Mouse (Mus musculus): Measurements from ENCODE around the gene Mrps6.
"Not testable (repeated sequence)": the region's sequence is repeated elsewhere in the genome, so short reads cannot be mapped to it uniquely, and the experiment has no call there.

Mrps6 gene

DNA sequence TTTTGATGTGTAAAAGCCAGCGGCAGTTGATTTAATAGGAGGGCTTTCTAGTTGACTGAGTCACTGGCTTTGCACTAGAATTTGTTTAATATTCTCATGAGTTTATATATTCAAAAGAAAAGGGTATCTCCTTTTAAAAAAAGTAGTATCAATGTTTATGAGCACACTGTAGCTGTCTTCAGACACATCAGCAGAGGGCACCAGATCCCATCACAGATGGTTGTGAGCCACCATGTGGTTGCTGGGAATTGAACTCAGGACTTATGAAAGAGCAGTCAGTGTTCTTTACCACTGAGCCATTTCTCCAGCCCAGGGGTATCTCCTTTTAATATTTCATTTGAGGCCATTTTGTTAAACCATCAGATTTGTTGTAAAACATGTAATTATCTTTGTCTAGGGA, 4.8 kb downstream of the Mrps6 start:
- no peak for DNase-seq (ENCODE audit: low spot score in 2 of 2)

DNA sequence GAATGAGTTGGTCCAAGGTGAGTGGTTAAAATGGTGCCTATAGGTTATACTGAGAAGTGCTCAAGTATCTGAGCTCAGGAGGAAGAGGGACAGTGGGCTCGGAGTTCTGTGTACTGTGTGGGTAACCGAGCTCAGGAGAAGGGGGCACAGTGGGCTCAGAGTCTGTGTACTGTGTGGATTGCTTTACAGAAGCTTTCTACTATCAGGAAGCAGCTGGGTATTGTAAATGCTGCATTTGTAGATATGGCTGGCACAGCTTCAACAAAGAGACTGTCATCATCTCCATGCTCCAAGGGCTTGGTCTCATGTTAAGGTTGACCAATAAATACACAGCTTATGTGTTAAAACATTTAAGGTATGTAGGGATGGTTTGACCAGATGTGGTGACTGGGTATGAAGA, 6.7 kb downstream of the Mrps6 start:
- no peak for DNase-seq (ENCODE audit: low spot score in 2 of 2)

DNA sequence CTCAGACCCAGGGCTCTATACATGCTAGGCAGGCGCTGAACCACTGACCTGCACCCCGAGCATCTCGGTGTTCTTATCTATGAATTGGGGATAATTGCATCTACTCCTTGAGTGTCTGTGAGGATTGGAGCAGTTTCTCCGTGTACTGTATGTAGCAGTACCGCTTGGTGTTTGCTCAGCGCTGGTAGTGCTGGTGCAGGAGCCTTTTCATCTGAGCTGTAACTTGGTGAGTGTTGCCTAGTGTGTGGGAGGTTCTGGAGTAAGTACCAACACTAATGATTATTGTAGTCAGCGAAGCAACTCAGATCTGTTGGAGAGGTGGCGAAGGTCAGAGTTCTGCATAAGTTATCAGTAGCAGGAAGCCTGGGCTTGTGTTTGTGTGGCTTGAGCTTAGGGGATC, 12.3 kb downstream of the Mrps6 start:
- DNase-seq (ENCODE audit: low spot score in 2 of 2) = no peak

DNA sequence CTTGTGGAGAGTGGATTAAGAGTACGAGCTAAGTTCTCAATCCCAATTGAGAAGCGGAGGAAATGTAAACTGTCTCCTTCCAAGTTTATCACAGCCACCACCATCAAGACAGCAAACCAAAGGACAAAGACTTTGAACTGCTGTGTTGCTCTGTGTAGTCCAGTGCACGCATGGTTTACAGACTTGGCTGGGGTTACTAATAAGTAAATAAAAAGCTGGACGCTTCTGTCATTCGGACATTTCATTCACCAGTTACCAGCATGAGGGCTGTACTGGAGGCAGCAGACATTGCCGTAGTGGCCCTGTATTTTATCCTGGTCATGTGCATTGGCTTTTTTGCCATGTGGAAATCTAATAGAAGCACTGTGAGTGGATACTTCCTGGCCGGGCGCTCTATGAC, 18.7 kb downstream of the Mrps6 start:
- no peak for DNase-seq (ENCODE audit: low spot score in 2 of 2)

DNA sequence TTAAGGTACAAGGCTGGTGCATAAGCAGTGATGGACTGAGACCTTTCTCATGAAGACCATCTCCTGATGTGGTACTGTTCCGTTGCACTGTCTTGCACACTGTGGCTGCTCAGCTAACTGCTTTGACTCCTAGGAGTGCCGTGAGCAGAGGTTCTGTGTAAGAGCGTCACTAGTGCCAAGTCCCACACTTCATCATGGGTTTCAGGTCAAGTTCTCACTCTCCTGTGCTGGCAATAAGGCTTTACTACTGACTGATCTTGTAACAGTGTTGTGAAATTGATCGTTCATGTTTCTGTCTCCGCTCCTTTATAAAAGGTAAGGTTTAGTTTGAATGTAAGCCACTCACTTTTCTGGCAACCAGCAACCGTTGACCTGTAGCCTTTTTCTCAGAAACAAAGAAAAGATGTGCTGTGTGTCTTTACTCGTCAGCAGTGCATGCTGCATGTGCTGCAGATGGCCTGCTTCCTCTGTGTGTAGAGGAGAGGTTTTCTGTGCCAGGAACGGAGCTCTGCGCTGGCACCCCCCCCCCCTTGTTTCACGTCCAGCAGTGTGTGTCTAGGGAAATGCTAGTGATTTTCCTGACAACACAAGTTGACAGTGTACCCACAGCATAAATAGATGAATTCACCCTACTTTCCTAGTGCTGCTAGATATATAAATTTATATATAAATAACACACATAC, 25.8 kb downstream of the Mrps6 start:
- no peak for DNase-seq (ENCODE audit: low spot score in 2 of 2)

DNA sequence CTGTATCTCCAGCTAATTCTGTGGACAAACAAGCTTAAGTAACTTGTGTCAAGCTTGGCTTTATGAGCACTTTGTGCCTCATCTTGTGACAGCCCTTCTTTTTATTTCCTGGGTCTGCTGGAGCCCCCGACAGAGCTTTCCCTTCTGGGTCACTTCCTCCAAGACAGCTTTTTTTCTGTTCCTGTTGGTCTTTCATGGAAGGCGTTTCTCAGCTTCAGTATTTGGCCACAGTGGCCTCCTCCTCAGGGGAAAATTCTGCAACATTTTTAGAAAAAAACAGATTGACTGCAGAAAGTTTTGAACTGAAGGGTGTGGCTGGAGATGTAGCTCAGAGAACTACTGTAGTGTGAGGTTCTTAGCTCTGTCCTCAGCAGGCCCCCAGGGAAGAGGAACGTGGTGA, 31.2 kb downstream of the Mrps6 start:
- DNase-seq (ENCODE audit: low spot score in 2 of 2) = no peak

DNA sequence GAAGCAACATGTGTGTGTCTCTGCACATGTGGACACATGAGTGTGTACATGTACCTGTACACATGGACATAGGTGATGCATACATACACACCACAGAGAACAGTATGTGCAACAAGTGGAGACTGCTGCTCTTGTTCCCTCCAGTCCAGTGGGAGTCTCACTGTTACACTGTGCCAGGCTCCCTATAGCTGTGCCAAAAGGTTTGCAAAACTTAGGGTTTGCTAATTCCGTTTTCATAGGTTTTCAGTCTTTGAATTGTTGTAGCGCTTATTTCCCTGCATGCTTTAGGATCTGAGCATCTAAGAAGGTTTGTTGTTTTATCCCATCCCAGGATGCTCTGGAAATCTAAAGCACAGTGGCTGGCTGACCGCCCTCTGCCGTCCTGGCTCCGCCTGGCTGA, 33.8 kb downstream of the Mrps6 start:
- no peak for DNase-seq (ENCODE audit: low spot score in 2 of 2)

DNA sequence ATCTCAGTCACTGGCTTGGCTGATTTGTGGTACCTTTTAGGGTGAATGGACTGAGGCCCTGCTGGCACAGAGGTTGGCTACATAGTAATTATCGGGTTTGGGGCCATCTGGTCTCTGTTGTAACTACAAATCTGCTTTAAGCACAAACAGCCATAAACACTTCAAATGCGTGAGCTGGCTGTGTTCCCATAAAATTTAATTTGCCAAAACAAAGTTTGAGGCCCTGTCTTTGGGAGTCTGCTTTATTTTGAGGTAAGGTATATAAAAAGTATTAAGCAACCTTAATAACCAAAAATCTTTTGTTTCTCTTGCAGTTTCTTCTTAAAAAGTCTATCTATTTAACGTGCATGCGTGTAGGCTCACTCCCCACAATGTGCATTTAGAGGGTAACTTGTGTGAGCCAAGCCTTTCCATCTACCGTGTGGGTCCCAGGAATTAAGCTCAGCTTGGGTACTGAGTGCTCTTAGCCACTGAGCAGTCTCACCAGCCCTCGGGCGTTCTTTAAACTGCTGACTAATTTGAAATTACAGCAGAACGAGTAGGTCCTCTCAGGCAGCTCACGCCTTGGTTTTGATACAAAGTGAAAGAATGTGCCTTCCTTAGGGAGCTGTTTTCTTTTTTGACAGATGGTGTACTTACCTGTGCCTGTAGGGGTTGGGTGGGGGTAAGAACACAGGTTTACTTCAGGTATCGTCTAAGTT, 40.4 kb downstream of the Mrps6 start:
- DNase-seq (ENCODE audit: low spot score in 2 of 2) = no peak

DNA sequence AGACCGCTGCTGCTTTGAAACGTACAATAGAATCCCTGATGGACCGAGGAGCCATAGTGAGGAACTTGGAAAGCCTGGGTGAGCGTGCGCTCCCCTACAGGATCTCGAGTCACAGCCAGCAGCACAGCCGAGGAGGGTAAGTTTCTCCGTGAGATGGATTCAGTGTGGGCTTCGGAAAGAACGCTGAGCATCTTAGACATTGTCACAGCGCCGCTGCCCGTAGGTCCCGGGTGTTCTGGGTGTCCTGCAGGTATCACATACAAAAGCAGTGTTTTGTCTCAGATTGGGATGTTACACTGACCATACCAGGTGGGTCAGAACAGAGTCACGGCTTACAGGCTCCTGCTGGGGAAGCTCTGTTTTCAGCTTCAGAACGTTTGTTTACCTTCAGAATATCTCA, 41.5 kb downstream of the Mrps6 start:
- DNase-seq (ENCODE audit: low spot score in 2 of 2) = no peak

DNA sequence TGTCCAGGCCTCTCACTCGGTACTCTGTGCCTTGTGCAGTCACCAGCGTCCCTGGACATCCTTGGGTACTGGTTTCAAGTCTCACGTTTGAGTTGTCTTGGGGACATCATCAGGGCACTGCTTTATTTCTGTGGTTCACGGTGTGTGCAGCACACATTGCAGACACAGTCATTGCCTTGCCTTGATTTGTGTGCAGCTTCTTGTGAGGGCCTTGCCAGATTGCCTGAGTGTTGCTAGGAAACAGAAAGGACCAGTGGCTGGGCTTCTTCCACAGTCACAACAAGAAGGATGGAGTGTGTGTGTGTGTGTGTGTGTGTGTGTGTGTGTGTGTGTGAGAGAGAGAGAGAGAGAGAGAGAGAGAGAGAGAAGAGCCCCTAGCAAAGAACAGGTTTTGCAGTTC, 42.0 kb downstream of the Mrps6 start:
- DNase-seq (ENCODE audit: low spot score in 2 of 2) = no peak

DNA sequence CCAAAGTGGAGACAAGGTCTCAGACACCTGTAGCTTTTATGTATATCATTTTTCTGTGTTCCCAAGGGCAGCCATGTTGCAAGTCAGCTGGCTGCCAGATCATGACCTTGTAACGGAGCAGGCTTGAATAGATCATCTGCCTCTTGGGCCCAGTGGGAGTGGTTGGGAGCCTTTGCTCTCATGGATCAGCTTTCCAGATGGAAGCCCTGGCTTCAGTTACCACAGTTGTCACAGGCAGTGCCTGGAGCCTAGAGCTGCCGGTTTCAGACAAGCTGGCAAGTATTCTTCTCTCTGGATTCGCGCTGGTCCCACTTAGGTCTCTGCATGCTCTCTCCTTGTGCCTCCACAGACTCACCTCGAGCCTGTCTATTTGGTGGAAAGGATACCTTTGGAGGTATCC, 44.0 kb downstream of the Mrps6 start:
- DNase-seq (ENCODE audit: low spot score in 2 of 2) = no peak

DNA sequence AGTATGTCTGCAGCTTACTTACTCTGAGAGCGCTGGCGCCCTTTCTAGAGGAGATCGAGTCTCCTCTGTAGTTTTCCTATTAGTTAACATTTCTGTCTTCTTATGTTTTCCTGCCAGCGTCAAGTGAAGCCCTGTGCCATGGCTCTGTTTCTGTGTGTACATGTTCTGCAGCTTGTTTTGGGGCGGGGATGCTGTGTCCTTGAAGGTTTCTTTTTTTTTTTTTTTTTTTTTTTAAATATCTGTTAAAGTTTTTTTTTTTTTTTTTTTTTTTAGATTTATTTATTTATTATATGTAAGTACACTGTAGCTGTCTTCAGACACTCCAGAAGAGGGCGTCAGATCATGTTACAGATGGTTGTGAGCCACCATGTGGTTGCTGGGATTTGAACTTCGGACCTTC, 44.9 kb downstream of the Mrps6 start:
- DNase-seq (ENCODE audit: low spot score in 2 of 2) = not testable (repeated sequence)

DNA sequence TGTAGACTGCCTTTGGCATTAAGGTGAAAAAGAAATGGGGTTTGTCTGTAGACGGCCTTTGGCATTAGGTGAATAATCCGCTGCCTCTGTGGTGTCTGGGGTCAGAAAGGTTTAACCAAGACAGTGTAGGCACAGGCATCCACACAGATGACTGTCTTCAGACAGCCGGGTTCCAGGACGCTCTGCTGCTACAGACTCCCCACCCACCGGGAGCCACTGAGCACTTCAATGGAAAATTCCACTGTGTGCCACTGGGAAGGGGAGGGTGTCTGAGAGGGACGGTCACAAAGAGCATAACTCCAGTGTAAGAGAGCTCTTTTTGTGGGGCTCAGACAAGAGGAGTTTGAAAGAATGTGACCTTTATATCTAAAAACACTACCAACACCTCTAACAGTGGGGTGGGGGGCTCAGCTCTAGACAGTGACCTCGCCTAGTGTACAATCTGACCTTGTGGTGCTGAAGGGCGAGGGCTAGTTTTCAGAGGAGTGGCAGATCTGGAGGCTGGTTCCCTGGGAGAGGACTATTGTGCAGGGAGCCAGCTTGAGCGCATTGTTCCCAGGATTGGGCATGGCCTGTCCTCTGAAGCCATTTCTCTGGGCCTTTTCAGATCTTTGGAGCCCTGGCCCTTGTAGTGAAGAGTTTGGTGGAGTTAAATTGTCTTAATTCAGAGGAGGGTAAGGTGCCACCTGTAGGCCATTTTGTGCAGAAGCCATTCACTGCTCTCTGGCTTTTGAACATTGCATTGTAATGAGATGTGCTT, 45.7 kb downstream of the Mrps6 start:
- DNase-seq (ENCODE audit: low spot score in 2 of 2) = no peak

DNA sequence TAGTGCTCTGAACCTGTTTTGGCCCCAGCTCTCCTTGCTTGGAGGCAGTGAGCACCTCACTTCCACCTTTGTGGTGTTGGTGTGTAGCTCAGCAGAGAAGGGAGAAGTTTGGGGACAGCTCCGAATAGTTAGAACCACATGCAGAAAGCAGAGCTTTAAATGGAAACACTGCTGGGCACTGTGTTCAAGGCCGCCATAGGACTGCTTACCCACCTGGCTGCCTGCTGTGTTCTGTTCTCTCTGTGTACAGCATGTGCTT, 46.2 kb downstream of the Mrps6 start:
- DNase-seq (ENCODE audit: low spot score in 2 of 2) = no peak

DNA sequence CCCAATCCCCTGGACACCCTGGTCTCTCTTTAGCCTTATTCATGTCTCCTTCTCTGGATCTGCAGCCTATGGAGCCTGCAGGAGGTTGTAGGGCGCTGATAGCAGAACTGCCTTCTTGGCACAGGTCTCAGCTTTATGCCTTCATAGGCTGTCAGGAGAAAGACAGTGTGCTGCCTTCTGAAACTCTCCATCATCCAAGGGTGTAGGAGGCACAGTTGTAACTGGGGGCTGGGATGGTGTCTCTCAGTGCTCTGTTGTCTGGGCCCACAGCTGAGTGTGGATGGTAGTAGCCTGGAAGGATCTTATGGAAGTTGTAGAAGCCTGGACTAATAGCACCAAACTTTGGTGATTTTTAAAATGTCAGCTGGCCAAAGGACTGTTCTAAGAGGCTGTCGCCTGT, 46.9 kb downstream of the Mrps6 start:
- no peak for DNase-seq (ENCODE audit: low spot score in 2 of 2)

DNA sequence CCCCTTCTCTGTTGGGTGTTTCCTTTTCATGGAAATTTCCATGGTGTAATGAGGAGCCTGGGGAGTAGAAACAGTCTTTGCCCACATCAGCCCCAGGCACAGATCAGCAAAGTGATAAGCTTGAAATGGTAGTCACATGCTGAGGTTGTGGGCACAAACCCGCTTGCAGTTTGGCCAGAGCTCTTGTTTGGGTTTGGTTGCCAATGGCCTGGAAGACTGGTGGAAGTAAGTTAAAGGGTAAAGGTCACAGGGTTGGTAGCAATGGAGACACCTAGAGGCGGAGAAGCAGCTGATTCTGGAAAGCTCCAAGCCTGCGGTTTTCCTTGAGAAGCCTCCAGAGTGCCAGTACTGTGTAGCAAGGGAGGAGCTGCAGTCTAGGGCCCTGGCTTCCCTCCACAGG, 47.6 kb downstream of the Mrps6 start:
- no peak for DNase-seq (ENCODE audit: low spot score in 2 of 2)

DNA sequence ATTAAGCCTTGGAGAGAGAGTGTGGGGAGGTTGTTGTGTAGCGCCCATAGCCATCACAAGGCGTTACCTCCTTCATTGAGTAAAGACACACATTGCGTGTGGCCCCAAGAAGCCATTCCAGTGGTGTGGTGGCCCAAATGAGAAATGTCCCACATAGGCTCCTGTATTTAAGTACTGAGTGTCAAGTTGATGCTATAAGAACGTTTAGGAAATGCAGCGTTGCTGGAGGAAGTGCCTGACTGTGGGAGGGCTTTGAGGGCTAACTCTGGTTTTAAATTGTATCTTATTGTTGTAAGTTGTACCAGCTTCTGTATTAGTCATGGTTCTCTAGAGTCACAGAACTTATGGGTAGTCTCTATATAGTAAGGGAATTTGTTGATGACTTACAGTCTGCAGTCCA, 49.3 kb downstream of the Mrps6 start:
- no peak for DNase-seq (ENCODE audit: low spot score in 2 of 2)

DNA sequence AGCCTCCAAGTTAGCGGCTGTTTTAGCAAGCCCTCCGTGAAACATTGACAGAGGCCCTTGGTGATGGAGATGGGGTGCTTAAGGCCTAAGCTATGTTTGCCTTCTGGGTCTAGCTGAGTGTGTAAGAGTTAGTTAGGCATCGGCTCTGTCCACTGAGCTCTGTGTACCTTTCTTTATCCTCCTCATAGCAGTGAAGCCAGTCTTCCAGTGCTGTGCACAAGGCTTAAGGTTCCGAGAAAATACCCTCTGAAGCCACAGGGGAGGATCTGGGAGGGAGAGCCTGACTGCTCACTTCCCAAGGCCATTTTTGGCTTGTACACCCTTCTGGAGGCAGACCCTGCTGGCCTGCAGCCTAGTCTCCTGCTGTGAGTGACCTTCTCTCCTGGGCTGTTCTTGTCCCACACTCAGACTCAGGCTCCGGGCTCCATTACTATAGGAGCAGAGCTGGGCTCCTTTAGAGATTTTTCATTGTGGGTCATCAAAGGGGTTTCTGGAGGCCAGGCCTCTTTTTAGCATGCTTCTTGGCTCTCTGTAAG, 56.7 kb downstream of the Mrps6 start:
- peak in 1 of 2 experiments; percentile 68 for DNase-seq (ENCODE audit: low spot score in 2 of 2)

DNA sequence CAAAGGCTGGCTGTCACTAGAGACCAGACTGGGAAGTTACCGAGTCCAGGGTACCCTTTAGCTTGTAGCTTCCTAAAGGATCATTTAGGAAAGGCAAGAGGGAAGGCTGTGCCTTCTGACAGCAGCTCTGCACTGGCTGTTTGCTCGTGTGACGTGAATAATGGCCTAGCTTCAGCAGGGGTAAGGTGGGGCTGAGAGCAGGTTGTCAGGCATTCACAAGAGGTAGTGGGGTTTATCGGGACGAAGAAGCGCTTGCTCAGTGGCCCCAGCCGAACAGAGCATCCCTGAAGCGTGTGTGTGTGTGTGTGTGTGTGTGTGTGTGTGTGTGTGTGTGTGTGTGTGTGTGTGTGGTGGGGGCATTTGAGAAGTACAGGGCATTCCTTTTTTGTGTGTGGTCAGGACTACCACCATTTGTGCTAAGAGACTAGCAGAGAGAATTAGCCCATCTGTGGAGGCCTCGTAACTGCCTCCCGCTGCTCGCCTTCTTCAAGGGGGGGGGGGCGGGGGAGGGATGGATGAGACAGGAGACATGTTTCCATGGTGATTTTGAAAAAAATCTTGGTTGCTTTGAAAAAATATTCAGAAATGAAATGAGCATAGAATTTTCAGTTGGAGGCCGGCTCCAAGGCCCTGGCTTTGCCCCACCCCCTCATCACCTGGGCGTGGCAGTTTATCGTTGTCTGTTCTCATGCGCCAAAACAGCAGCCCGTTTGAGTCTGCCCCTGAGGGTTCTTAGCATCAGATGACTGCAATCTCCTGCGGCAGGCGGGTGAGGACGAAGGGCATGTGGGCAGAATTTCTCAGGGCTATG, 57.7 kb downstream of the Mrps6 start:
- no peak for DNase-seq (ENCODE audit: low spot score in 2 of 2)

DNA sequence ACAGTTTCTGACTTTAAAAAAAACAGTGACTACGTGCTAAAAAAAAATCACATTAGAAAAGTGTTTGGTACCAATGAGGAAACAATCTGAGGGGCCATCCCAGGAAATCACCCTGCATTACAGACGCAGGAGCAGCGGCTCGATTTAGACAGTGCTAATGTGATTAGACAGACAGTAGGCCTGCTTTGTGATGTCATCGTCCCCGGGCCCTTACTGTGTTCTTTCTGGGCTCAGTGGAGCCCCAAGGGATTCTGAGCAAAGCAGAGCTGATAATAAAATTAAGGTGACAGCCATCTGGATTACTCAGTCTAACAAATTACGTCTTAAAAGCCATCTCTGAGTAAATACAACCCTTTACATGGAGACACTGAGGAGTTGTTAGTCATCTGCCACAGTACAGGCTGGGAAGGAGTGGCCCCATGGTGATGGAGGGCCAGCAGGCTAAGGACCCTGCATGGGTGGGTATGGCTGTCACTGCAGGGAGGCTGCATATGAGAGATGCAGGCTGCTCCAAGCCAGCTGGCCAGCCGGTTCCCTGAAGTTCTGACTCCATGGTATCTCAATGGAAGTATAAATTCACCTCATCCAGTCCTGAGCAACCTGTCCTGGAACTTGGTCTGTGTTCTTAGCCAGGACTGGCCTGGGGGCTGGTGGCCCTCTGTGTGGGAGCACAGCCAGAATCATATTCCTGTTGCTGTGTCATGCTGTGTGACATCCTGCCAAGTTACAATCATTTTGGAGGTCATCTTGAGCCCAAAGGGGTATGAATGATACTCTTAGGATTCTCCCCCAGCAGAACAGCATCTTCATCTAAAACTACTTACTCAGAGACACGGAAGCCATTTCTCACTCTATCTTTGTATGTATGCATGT, 59.5 kb downstream of the Mrps6 start:
- no peak for DNase-seq (ENCODE audit: low spot score in 2 of 2)

DNA sequence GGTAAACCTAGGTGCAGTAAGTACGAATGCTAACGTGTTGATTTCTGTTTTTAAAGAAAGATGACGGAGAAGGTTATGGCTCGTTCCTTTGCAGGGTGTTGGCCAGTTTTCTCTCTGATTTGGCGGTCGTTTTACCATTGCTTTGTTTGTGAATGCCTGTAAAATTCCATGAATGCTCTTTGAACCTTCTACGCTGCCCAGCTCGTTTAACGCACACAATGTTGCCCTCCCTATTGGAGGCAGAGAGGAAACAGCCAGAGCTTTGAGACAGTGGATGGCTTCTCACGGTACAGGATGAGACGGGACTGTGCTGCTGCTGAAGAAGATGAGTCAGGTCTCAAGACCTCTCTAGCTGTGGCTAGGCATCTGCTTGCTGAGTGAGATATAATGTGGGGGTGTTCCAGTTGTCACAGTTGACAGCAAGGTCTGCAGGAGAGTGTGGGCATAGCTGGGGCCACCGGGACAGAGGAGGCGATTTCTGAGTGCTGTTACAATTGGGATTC, 61.0 kb downstream of the Mrps6 start:
- no peak for DNase-seq (ENCODE audit: low spot score in 2 of 2)

Measured in urinary bladder, postnatal 4 days (tissue).